Mouse (Mus musculus): ENCODE results near the gene Kif21a. TPM values are rescaled to one million over a fixed set of nuclear protein-coding genes. Genes with fewer than 3 reads are reported as not detected.

The Kif21a gene
- polyA plus RNA-seq, 1 experiment, result 3.1 TPM

DNA sequence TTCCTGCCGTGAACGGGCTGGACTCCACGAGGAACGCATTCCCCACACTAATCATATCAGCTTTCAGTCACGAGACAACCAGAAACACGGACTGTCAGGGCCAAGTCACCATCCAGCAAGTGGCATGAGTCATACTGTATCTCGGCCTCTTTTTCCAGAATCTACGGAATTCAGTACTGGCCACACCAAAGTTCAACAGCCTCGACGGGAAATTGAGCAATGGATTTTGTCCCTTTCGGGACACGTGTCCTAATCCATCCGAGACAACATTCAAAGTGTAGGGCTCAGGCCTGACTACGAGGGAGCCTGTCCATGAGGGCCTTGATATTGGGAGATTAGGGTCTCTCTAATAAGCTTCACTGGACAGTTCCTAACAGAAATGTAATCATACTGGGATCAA lies 57.4 kb downstream of the Kif21a start:
- Histone ChIP-seq H3K79me2 (ENCODE audit: control insufficient read depth, insufficient read depth) (no peaks in the 10 kb centered on the region), H3K36me3 (ENCODE audit: control insufficient read depth, insufficient read depth) (peaks cover 38% of the 10 kb centered on the region), H3ac (ENCODE audit: control insufficient read depth, insufficient read length, low read depth) (no peak overlapping the region), H3K27me3 (ENCODE audit: control insufficient read depth, insufficient read depth, insufficient read length) (no peaks in the 10 kb centered on the region), H3K4me3 (ENCODE audit: insufficient read depth, poor library complexity, severe bottlenecking) (no peak overlapping the region), H3K79me3 (ENCODE audit: low read depth) (no peaks in the 10 kb centered on the region)
- TF ChIP-seq MYOD1 (IDR thresholded peaks at IDR 0.05; ENCODE audit: control insufficient read depth, insufficient read length, low read depth) (peak; percentile 56), CTCF (IDR thresholded peaks at IDR 0.05; ENCODE audit: control insufficient read depth, insufficient read depth, insufficient read length) (no peak), USF1 (IDR thresholded peaks at IDR 0.05; ENCODE audit: low read depth) (peak; percentile 94), FOSL1 (IDR thresholded peaks at IDR 0.05; ENCODE audit: insufficient read depth, low read length, poor library complexity, severe bottlenecking) (peak; percentile 88), MAX (IDR thresholded peaks at IDR 0.05) (peak; percentile 98), MYOG (IDR thresholded peaks at IDR 0.05; ENCODE audit: control insufficient read depth, extremely low read depth, insufficient read length) (no peak), CEBPB (IDR thresholded peaks at IDR 0.05; ENCODE audit: low read depth) (peak; percentile 99)

DNA sequence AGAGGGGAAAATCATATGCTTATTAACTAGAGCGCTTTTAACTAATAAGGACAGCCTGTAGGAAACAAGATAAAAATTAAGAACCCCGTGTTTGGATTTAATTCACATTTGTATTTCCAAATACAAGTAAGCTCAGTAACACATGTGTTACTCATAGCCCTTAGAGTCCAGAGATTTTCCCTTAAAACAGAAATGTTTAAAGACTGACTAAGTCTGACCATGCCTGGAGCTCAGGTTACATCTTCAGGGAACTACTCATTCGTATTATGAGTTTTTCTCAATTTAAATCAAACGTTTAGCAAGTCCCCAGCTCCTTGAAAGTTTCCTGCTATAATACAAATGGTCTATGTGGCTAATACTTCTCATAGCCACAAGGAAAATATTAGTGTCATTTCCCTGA lies 57.9 kb downstream of the Kif21a start:
- Histone ChIP-seq H3ac (ENCODE audit: control insufficient read depth, insufficient read length, low read depth) (no peak overlapping the region), H3K79me3 (ENCODE audit: low read depth) (no peaks in the 10 kb centered on the region), H3K36me3 (ENCODE audit: control insufficient read depth, insufficient read depth) (peaks cover 33% of the 10 kb centered on the region), H3K27me3 (ENCODE audit: control insufficient read depth, insufficient read depth, insufficient read length) (no peaks in the 10 kb centered on the region), H3K4me3 (ENCODE audit: insufficient read depth, poor library complexity, severe bottlenecking) (no peak overlapping the region), H3K79me2 (ENCODE audit: control insufficient read depth, insufficient read depth) (no peaks in the 10 kb centered on the region)
- TF ChIP-seq CTCF (IDR thresholded peaks at IDR 0.05; ENCODE audit: control insufficient read depth, insufficient read depth, insufficient read length) (no peak), FOSL1 (IDR thresholded peaks at IDR 0.05; ENCODE audit: insufficient read depth, low read length, poor library complexity, severe bottlenecking) (peak; percentile 61)

DNA sequence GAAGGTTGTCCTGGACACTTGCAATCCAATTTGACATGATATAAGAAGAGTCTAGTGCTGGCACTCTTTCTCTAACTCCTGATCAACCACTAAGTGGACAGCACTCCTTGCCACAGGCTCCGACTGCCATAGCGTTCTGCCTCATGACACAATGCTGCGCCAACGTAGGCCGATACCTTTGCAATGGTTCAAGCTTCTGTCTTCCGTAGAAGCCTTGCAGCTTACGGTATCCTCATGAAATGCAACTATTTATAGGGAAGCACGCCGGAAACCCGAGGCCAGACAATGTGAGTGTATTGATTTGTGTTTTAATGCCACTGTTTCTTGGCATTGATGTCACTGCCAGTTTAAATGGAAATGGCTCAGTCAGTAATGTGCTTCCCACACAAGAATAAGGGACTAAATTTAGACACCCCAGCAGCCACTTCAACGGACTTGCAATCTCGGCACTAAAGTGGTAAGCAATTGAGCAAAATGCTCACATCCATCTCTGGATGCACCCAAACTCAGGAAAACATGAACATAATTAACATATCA lies 62.0 kb downstream of the Kif21a start:
- Histone ChIP-seq H3K36me3 (ENCODE audit: control insufficient read depth, insufficient read depth) (peaks cover 29% of the 10 kb centered on the region), H3K79me3 (ENCODE audit: low read depth) (no peaks in the 10 kb centered on the region), H3K79me2 (ENCODE audit: control insufficient read depth, insufficient read depth) (no peaks in the 10 kb centered on the region), H3K4me3 (ENCODE audit: insufficient read depth, poor library complexity, severe bottlenecking) (no peak overlapping the region), H3ac (ENCODE audit: control insufficient read depth, insufficient read length, low read depth) (no peak overlapping the region), H3K27me3 (ENCODE audit: control insufficient read depth, insufficient read depth, insufficient read length) (no peaks in the 10 kb centered on the region)
- TF ChIP-seq FOSL1 (IDR thresholded peaks at IDR 0.05; ENCODE audit: insufficient read depth, low read length, poor library complexity, severe bottlenecking) (no peak), CEBPB (IDR thresholded peaks at IDR 0.05; ENCODE audit: low read depth) (no peak), MYOD1 (IDR thresholded peaks at IDR 0.05; ENCODE audit: control insufficient read depth, insufficient read length, low read depth) (no peak), MYOG (IDR thresholded peaks at IDR 0.05; ENCODE audit: control insufficient read depth, extremely low read depth, insufficient read length) (no peak), CTCF (IDR thresholded peaks at IDR 0.05; ENCODE audit: control insufficient read depth, insufficient read depth, insufficient read length) (no peak), MAX (IDR thresholded peaks at IDR 0.05) (no peak), USF1 (IDR thresholded peaks at IDR 0.05; ENCODE audit: low read depth) (no peak)

DNA sequence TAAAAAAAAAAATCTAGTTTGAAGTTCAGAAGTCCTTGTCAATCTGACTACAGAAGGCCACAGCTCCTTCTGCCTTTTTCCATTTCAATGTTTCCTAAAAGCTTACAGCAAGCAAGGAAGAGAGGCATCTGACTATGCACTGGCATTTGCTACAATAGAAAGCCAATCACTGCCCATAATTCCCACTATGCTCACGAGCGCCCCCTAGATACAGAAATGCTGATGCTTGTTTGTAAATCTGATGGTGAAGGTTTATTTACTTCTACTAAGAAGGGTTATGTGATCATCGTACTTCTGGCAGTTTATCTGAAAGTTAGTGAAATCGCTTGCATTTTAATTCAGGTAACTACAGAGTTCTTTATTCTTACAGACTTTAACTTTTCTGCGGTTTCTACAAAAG lies 73.8 kb downstream of the Kif21a start:
- peaks cover 52% of the 10 kb centered on the region for H3K36me3 ChIP-seq (ENCODE audit: control insufficient read depth, insufficient read depth)
- H3K79me3 ChIP-seq (ENCODE audit: low read depth), result no peaks in the 10 kb centered on the region
- no peak overlapping the region for H3K4me3 ChIP-seq (ENCODE audit: insufficient read depth, poor library complexity, severe bottlenecking)
- no peak for TF ChIP-seq FOSL1 (IDR thresholded peaks at IDR 0.05; ENCODE audit: insufficient read depth, low read length, poor library complexity, severe bottlenecking)
- TF ChIP-seq CTCF (IDR thresholded peaks at IDR 0.05; ENCODE audit: control insufficient read depth, insufficient read depth, insufficient read length), result no peak
- no peak for TF ChIP-seq USF1 (IDR thresholded peaks at IDR 0.05; ENCODE audit: low read depth)
- TF ChIP-seq MAX (IDR thresholded peaks at IDR 0.05), result no peak
- TF ChIP-seq CEBPB (IDR thresholded peaks at IDR 0.05; ENCODE audit: low read depth), result no peak
- no peak for TF ChIP-seq MYOG (IDR thresholded peaks at IDR 0.05; ENCODE audit: control insufficient read depth, extremely low read depth, insufficient read length)
- no peak for TF ChIP-seq MYOD1 (IDR thresholded peaks at IDR 0.05; ENCODE audit: control insufficient read depth, insufficient read length, low read depth)
- no peaks in the 10 kb centered on the region for H3K27me3 ChIP-seq (ENCODE audit: control insufficient read depth, insufficient read depth, insufficient read length)
- no peak overlapping the region for H3ac ChIP-seq (ENCODE audit: control insufficient read depth, insufficient read length, low read depth)
- H3K79me2 ChIP-seq (ENCODE audit: control insufficient read depth, insufficient read depth), result no peaks in the 10 kb centered on the region

DNA sequence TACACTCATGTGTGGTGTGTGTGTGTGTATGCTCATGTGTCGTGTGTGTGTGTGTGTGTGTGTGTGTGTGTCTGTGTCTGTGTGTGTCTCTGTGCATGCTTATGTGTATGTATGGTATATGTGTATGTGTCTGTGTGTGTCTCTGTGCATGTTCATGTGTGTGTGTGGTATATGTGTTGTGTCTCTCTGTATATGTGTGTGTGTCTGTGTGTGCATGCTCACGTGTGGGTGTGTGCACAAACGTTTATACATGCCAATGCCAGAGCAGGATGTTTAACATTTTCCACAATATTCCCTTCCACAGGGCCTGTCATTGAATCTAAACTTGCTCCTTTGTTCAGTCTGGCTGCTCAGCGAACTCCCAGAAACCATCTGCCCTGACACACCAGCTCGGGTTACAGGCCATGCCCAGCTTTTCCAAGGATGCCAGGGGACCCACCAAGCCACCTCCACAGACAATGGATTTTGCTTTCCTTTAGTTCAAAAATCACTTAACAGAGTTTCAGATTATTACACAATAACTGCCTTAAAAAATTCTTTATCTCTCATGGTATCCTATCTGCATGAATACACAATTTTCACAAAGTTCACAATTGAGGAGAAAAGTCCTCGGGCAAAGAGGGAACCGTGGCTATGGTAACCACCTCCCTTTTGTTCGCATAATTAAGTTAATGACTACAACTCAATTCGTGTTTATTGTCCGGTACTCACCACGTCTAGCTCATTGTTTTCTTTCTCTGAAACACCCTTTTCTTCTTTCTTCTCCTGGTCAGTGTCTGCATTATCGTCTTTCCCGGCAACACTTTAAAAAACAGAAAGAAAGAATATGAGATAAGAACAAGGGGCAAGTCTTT lies 77.6 kb downstream of the Kif21a start:
- H3K27me3 ChIP-seq (ENCODE audit: control insufficient read depth, insufficient read depth, insufficient read length), result no peaks in the 10 kb centered on the region
- TF ChIP-seq CEBPB (IDR thresholded peaks at IDR 0.05; ENCODE audit: low read depth), result no peak
- no peak for TF ChIP-seq USF1 (IDR thresholded peaks at IDR 0.05; ENCODE audit: low read depth)
- no peak for TF ChIP-seq CTCF (IDR thresholded peaks at IDR 0.05; ENCODE audit: control insufficient read depth, insufficient read depth, insufficient read length)
- no peak for TF ChIP-seq MYOG (IDR thresholded peaks at IDR 0.05; ENCODE audit: control insufficient read depth, extremely low read depth, insufficient read length)
- no peak for TF ChIP-seq MAX (IDR thresholded peaks at IDR 0.05)
- TF ChIP-seq FOSL1 (IDR thresholded peaks at IDR 0.05; ENCODE audit: insufficient read depth, low read length, poor library complexity, severe bottlenecking), result no peak
- TF ChIP-seq MYOD1 (IDR thresholded peaks at IDR 0.05; ENCODE audit: control insufficient read depth, insufficient read length, low read depth), result no peak
- H3K79me2 ChIP-seq (ENCODE audit: control insufficient read depth, insufficient read depth), result no peaks in the 10 kb centered on the region

More for the DNA sequence above, 77.6 kb downstream of the Kif21a start:
- Histone ChIP-seq H3K79me3 (ENCODE audit: low read depth) (no peaks in the 10 kb centered on the region), H3K36me3 (ENCODE audit: control insufficient read depth, insufficient read depth) (peaks cover 55% of the 10 kb centered on the region), H3ac (ENCODE audit: control insufficient read depth, insufficient read length, low read depth) (no peak overlapping the region), H3K4me3 (ENCODE audit: insufficient read depth, poor library complexity, severe bottlenecking) (no peak overlapping the region)

All from C2C12 (cell line).